Mouse (Mus musculus): Measurements from ENCODE around the gene Sorcs2. TPM values are rescaled to one million over a fixed set of nuclear protein-coding genes. Genes with fewer than 3 reads are reported as not detected.

The Sorcs2 gene
- polyA plus RNA-seq, 1 experiment from 2014 or later: 10.9 TPM

GRCm38 (mm10) chr5:36373246-36373891 lies 24.6 kb downstream of the Sorcs2 start:
- H3K36me3 ChIP-seq: no peaks in the 10 kb centered on the region
- no peak for ATAC-seq (ENCODE audit: extremely low read depth, insufficient number of reproducible peaks, low FRiP score, low TSS enrichment)
- no peak overlapping the region for H3K4me3 ChIP-seq
- 27% methylated on average over 11 of the region's 11 CpGs for WGBS
- peak overlapping the region; percentile 54 for H3K27ac ChIP-seq (replicated peaks)
- no peaks in the 10 kb centered on the region for H3K9me3 ChIP-seq
- no peak overlapping the region for H3K4me2 ChIP-seq
- no peaks in the 10 kb centered on the region for H3K27me3 ChIP-seq (replicated peaks)
- peaks cover 88% of the 10 kb centered on the region for H3K4me1 ChIP-seq
- H3K9ac ChIP-seq: peak overlapping the region; percentile 58

- Histone ChIP-seq H3K4me3 (no peak overlapping the region), H3K36me3 (no peaks in the 10 kb centered on the region), H3K4me2 (no peak overlapping the region), H3K4me1 (peaks cover 89% of the 10 kb centered on the region), H3K9me3 (no peaks in the 10 kb centered on the region), H3K9ac (no peak overlapping the region), H3K27me3 (replicated peaks) (no peaks in the 10 kb centered on the region), H3K27ac (replicated peaks) (no peak overlapping the region)
- ATAC-seq (ENCODE audit: extremely low read depth, insufficient number of reproducible peaks, low FRiP score, low TSS enrichment): no peak
- WGBS: 51% methylated on average over 5 of the region's 5 CpGs
Measured at GRCm38 (mm10) chr5:36371731-36372130, 26.2 kb downstream of the Sorcs2 start.

GRCm38 (mm10) chr5:36369261-36369684 lies 28.7 kb downstream of the Sorcs2 start:
- no peaks in the 10 kb centered on the region for H3K9me3 ChIP-seq
- H3K4me2 ChIP-seq: no peak overlapping the region
- no peaks in the 10 kb centered on the region for H3K27me3 ChIP-seq (replicated peaks)
- ATAC-seq (ENCODE audit: extremely low read depth, insufficient number of reproducible peaks, low FRiP score, low TSS enrichment): no peak
- peaks cover 94% of the 10 kb centered on the region for H3K4me1 ChIP-seq
- H3K9ac ChIP-seq: peak overlapping the region; percentile 62
- H3K27ac ChIP-seq (replicated peaks): peak overlapping the region; percentile 96
- H3K36me3 ChIP-seq: no peaks in the 10 kb centered on the region
- WGBS: 68% methylated on average over 1 of the region's 1 CpGs
- no peak overlapping the region for H3K4me3 ChIP-seq

GRCm38 (mm10) chr5:36368511-36369135 lies 29.3 kb downstream of the Sorcs2 start:
- Histone ChIP-seq H3K4me3 (no peak overlapping the region), H3K27ac (replicated peaks) (peak overlapping the region; percentile 96), H3K4me1 (peaks cover 87% of the 10 kb centered on the region), H3K9ac (peak overlapping the region; percentile 62), H3K36me3 (no peaks in the 10 kb centered on the region), H3K9me3 (no peaks in the 10 kb centered on the region), H3K4me2 (no peak overlapping the region), H3K27me3 (replicated peaks) (no peaks in the 10 kb centered on the region)
- WGBS: 56% methylated on average over 7 of the region's 7 CpGs
- no peak for ATAC-seq (ENCODE audit: extremely low read depth, insufficient number of reproducible peaks, low FRiP score, low TSS enrichment)

- H3K4me2 ChIP-seq: no peak overlapping the region
- H3K27ac ChIP-seq (replicated peaks): peak overlapping the region; percentile 96
- WGBS: 65% methylated on average over 6 of the region's 6 CpGs
- no peaks in the 10 kb centered on the region for H3K36me3 ChIP-seq
- no peak overlapping the region for H3K4me3 ChIP-seq
- no peak for ATAC-seq (ENCODE audit: extremely low read depth, insufficient number of reproducible peaks, low FRiP score, low TSS enrichment)
- no peaks in the 10 kb centered on the region for H3K9me3 ChIP-seq
- H3K4me1 ChIP-seq: peaks cover 86% of the 10 kb centered on the region
- H3K27me3 ChIP-seq (replicated peaks): no peaks in the 10 kb centered on the region
- peak overlapping the region; percentile 62 for H3K9ac ChIP-seq
Measured at GRCm38 (mm10) chr5:36367911-36368310, 30.0 kb downstream of the Sorcs2 start.

GRCm38 (mm10) chr5:36367181-36367610 lies 30.7 kb downstream of the Sorcs2 start:
- H3K4me1 ChIP-seq: peaks cover 84% of the 10 kb centered on the region
- peak overlapping the region; percentile 96 for H3K27ac ChIP-seq (replicated peaks)
- H3K9ac ChIP-seq: peak overlapping the region; percentile 62; the same call in 1 of the 2 replicates
- no peak overlapping the region for H3K4me3 ChIP-seq
- peak; percentile 57; the same call in 1 of the 2 replicates for ATAC-seq (ENCODE audit: extremely low read depth, insufficient number of reproducible peaks, low FRiP score, low TSS enrichment)
- H3K9me3 ChIP-seq: no peaks in the 10 kb centered on the region
- no peaks in the 10 kb centered on the region for H3K27me3 ChIP-seq (replicated peaks)
- WGBS: 30% methylated on average over 3 of the region's 3 CpGs
- no peaks in the 10 kb centered on the region for H3K36me3 ChIP-seq
- peak overlapping the region; percentile 51 for H3K4me2 ChIP-seq

- H3K9me3 ChIP-seq: no peaks in the 10 kb centered on the region
- no peaks in the 10 kb centered on the region for H3K36me3 ChIP-seq
- H3K4me2 ChIP-seq: no peak overlapping the region
- peaks cover 86% of the 10 kb centered on the region for H3K4me1 ChIP-seq
- 0 out of 2 replicates have a peak overlapping the region, but pooled peaks have one; percentile 3 for H3K9ac ChIP-seq
- H3K4me3 ChIP-seq: no peak overlapping the region
- 0 out of 2 replicates have a peak, but pooled peaks have one; percentile 29 for ATAC-seq (ENCODE audit: extremely low read depth, insufficient number of reproducible peaks, low FRiP score, low TSS enrichment)
- no peaks in the 10 kb centered on the region for H3K27me3 ChIP-seq (replicated peaks)
- 46% methylated on average over 7 of the region's 7 CpGs for WGBS
- H3K27ac ChIP-seq (replicated peaks): peak overlapping the region; percentile 80
Measured at GRCm38 (mm10) chr5:36361749-36362148, 36.2 kb downstream of the Sorcs2 start.

GRCm38 (mm10) chr5:36360343-36360742 lies 37.6 kb downstream of the Sorcs2 start:
- Histone ChIP-seq H3K4me1 (peaks cover 86% of the 10 kb centered on the region), H3K9ac (peak overlapping the region; percentile 44; the same call in 1 of the 2 replicates), H3K4me3 (no peak overlapping the region), H3K27ac (replicated peaks) (peak overlapping the region; percentile 80), H3K27me3 (replicated peaks) (no peaks in the 10 kb centered on the region), H3K36me3 (no peaks in the 10 kb centered on the region), H3K9me3 (no peaks in the 10 kb centered on the region), H3K4me2 (no peak overlapping the region)
- WGBS: 75% methylated on average over 7 of the region's 7 CpGs
- no peak for ATAC-seq (ENCODE audit: extremely low read depth, insufficient number of reproducible peaks, low FRiP score, low TSS enrichment)

GRCm38 (mm10) chr5:36359535-36360243 lies 38.2 kb downstream of the Sorcs2 start:
- no peak overlapping the region for H3K4me2 ChIP-seq
- no peak overlapping the region for H3K4me3 ChIP-seq
- peaks cover 86% of the 10 kb centered on the region for H3K4me1 ChIP-seq
- no peak for ATAC-seq (ENCODE audit: extremely low read depth, insufficient number of reproducible peaks, low FRiP score, low TSS enrichment)
- no peaks in the 10 kb centered on the region for H3K27me3 ChIP-seq (replicated peaks)
- no peaks in the 10 kb centered on the region for H3K9me3 ChIP-seq
- H3K27ac ChIP-seq (replicated peaks): peak overlapping the region; percentile 80
- peak overlapping the region; percentile 44 for H3K9ac ChIP-seq
- WGBS: 52% methylated on average over 5 of the region's 5 CpGs
- H3K36me3 ChIP-seq: no peaks in the 10 kb centered on the region

- Histone ChIP-seq H3K4me1 (peaks cover 87% of the 10 kb centered on the region), H3K4me2 (no peak overlapping the region), H3K27ac (replicated peaks) (peak overlapping the region; percentile 80), H3K36me3 (no peaks in the 10 kb centered on the region), H3K4me3 (no peak overlapping the region), H3K9ac (no peak overlapping the region), H3K9me3 (no peaks in the 10 kb centered on the region), H3K27me3 (replicated peaks) (no peaks in the 10 kb centered on the region)
- 21% methylated on average over 4 of the region's 4 CpGs for WGBS
- no peak for ATAC-seq (ENCODE audit: extremely low read depth, insufficient number of reproducible peaks, low FRiP score, low TSS enrichment)
Measured at GRCm38 (mm10) chr5:36358161-36358560, 39.8 kb downstream of the Sorcs2 start.

- Histone ChIP-seq H3K9ac (no peak overlapping the region), H3K9me3 (no peaks in the 10 kb centered on the region), H3K4me3 (no peak overlapping the region), H3K4me2 (no peak overlapping the region), H3K27ac (replicated peaks) (no peak overlapping the region), H3K4me1 (peaks cover 79% of the 10 kb centered on the region), H3K36me3 (no peaks in the 10 kb centered on the region), H3K27me3 (replicated peaks) (no peaks in the 10 kb centered on the region)
- ATAC-seq (ENCODE audit: extremely low read depth, insufficient number of reproducible peaks, low FRiP score, low TSS enrichment): no peak
- WGBS: 80% methylated on average over 4 of the region's 4 CpGs
Measured at GRCm38 (mm10) chr5:36356659-36357058, 41.3 kb downstream of the Sorcs2 start.
